Mouse (Mus musculus): ENCODE data around the gene Klhl6. TPM values are rescaled to one million over a fixed set of nuclear protein-coding genes. Genes with fewer than 3 reads are reported as not detected.

Klhl6 gene
- total and polyA plus RNA-seq, 3 experiments: 4.8 to 6.9 TPM; not detected in 1

GRCm38 (mm10) chr16:19975432-19975831, 7.4 kb downstream of the Klhl6 start:
- Histone ChIP-seq H3K79me2 (ENCODE audit: control insufficient read depth, insufficient read depth, low read length, poor library complexity) (peaks cover 6% of the 10 kb centered on the region; the same call in 1 of the 2 replicates), H3K27ac (ENCODE audit: control insufficient read depth, low read depth, low read length) (peak overlapping the region; percentile 17; the same call in 1 of the 2 replicates), H3K36me3 (ENCODE audit: control insufficient read depth in 1 of 2, insufficient read depth in 2 of 2, low read length in 2 of 2) (peaks cover 0 to 52% of the 10 kb centered on the region in 2 experiments; a peak in 2 of 4 replicates), H3K27me3 (ENCODE audit: control insufficient read depth in 1 of 2, insufficient read depth in 2 of 2, low read length in 2 of 2) (no peaks in the 10 kb centered on the region), H3K4me3 (ENCODE audit: control insufficient read depth in 1 of 2, insufficient read depth in 1 of 2, low read depth in 2 of 2, low read length in 2 of 2) (no peak overlapping the region), H3K4me1 (ENCODE audit: control insufficient read depth in 1 of 2, insufficient read depth in 2 of 2, low read length in 2 of 2) (peaks cover 27 to 39% of the 10 kb centered on the region in 2 experiments), H3K9ac (ENCODE audit: control insufficient read depth, low read depth, low read length, poor library complexity, severe bottlenecking) (no peak overlapping the region), H3K9me3 (replicated peaks; ENCODE audit: insufficient read depth, low read length) (no peaks in the 10 kb centered on the region)
- TF ChIP-seq GABPA (IDR thresholded peaks at IDR 0.05; ENCODE audit: low read depth, low read length) (no peak), ETS1 (IDR thresholded peaks at IDR 0.05; ENCODE audit: low read depth, low read length) (no peak), EP300 (IDR thresholded peaks at IDR 0.05; ENCODE audit: low read depth in 1 of 2, low read length in 2 of 2) (0 out of 4 replicates have a peak, but pooled peaks of 1 of the 2 experiments have one; percentile 16)
- peak; percentile 52 for DNase-seq (ENCODE audit: low read depth, low spot score)

- peak; percentile 82 for DNase-seq (ENCODE audit: low read depth, low spot score)
- H3K4me3 ChIP-seq (ENCODE audit: control insufficient read depth in 1 of 2, insufficient read depth in 1 of 2, low read depth in 2 of 2, low read length in 2 of 2): no peak overlapping the region
- TF ChIP-seq MYC (IDR thresholded peaks at IDR 0.05; ENCODE audit: low read depth, low read length): no peak
- no peak for TF ChIP-seq BHLHE40 (IDR thresholded peaks at IDR 0.05; ENCODE audit: borderline replicate concordance, low read depth, low read length)
- TF ChIP-seq EP300 (IDR thresholded peaks at IDR 0.05; ENCODE audit: low read depth in 1 of 2, low read length in 2 of 2): peak; percentile 72 to 78
- no peak for TF ChIP-seq UBTF (IDR thresholded peaks at IDR 0.05; ENCODE audit: borderline replicate concordance, insufficient read depth, low read depth, low read length)
- TF ChIP-seq ETS1 (IDR thresholded peaks at IDR 0.05; ENCODE audit: low read depth, low read length): peak; percentile 88
- no peak for TF ChIP-seq CTCF (IDR thresholded peaks at IDR 0.05 in 2 of 3, conservative IDR thresholded peaks at IDR 0.05 in 1 of 3; ENCODE audit: control insufficient read depth in 1 of 3, insufficient read depth in 1 of 3, low read depth in 2 of 3, low read length in 3 of 3, poor library complexity in 1 of 3, severe bottlenecking in 1 of 3)
- TF ChIP-seq SIN3A (IDR thresholded peaks at IDR 0.05; ENCODE audit: low read length): peak; percentile 41
- TF ChIP-seq E2F4 (IDR thresholded peaks at IDR 0.05; ENCODE audit: borderline replicate concordance, low read depth, low read length): no peak
- peak; percentile 81; the same call in 1 of the 2 replicates for TF ChIP-seq MAFK (IDR thresholded peaks at IDR 0.05; ENCODE audit: borderline replicate concordance, low read depth, low read length)
- no peak for TF ChIP-seq MYB (IDR thresholded peaks at IDR 0.05; ENCODE audit: low read depth, low read length)
- TF ChIP-seq MAZ (IDR thresholded peaks at IDR 0.05; ENCODE audit: low read depth, low read length): no peak
- TF ChIP-seq POLR2A (IDR thresholded peaks at IDR 0.05; ENCODE audit: control insufficient read depth in 1 of 2, insufficient read depth in 1 of 2, low read depth in 1 of 2, low read length in 2 of 2, poor library complexity in 1 of 2): no peak
- TF ChIP-seq RAD21 (IDR thresholded peaks at IDR 0.05; ENCODE audit: low read depth, low read length): no peak
- TF ChIP-seq GATA1 (IDR thresholded peaks at IDR 0.05; ENCODE audit: low read depth, low read length): peak; percentile 79
- TF ChIP-seq TBP (IDR thresholded peaks at IDR 0.05; ENCODE audit: low read depth, low read length): no peak
- TF ChIP-seq TCF12 (IDR thresholded peaks at IDR 0.05; ENCODE audit: low read depth, low read length): peak; percentile 45
- no peak for TF ChIP-seq ELF1 (IDR thresholded peaks at IDR 0.05; ENCODE audit: low read depth, low read length)
- TF ChIP-seq ZMIZ1 (IDR thresholded peaks at IDR 0.05; ENCODE audit: low read depth, low read length): no peak
- no peak for TF ChIP-seq KAT2A (conservative IDR thresholded peaks at IDR 0.05; ENCODE audit: low read depth, low read length)
- TF ChIP-seq MEF2A (IDR thresholded peaks at IDR 0.05; ENCODE audit: extremely low read depth, insufficient replicate concordance, low read depth, low read length, poor library complexity, severe bottlenecking): no peak
- TF ChIP-seq TAL1 (IDR thresholded peaks at IDR 0.05; ENCODE audit: low read length): peak; percentile 31; the same call in 1 of the 2 replicates
- no peak for TF ChIP-seq RCOR1 (IDR thresholded peaks at IDR 0.05; ENCODE audit: low read depth, low read length)
- TF ChIP-seq CHD1 (IDR thresholded peaks at IDR 0.05; ENCODE audit: low read depth, low read length): no peak
- TF ChIP-seq MXI1 (IDR thresholded peaks at IDR 0.05; ENCODE audit: low read depth, low read length): 0 out of 2 replicates have a peak, but pooled peaks have one; percentile 42
- TF ChIP-seq HCFC1 (IDR thresholded peaks at IDR 0.05; ENCODE audit: low read depth, low read length): no peak
- no peak for TF ChIP-seq USF1 (IDR thresholded peaks at IDR 0.05; ENCODE audit: low read depth, low read length)
- no peak for TF ChIP-seq NELFE (IDR thresholded peaks at IDR 0.05; ENCODE audit: low read depth, low read length)
- no peak for TF ChIP-seq ZC3H11A (IDR thresholded peaks at IDR 0.05; ENCODE audit: low read depth, low read length)
- TF ChIP-seq POLR2AphosphoS2 (IDR thresholded peaks at IDR 0.05; ENCODE audit: low read length): no peak
- TF ChIP-seq JUND (IDR thresholded peaks at IDR 0.05; ENCODE audit: low read depth, low read length): peak; percentile 55; the same call in 1 of the 2 replicates
- no peak for TF ChIP-seq MAX (IDR thresholded peaks at IDR 0.05; ENCODE audit: low read length)
- no peaks in the 10 kb centered on the region for H3K27me3 ChIP-seq (ENCODE audit: control insufficient read depth in 1 of 2, insufficient read depth in 2 of 2, low read length in 2 of 2)
- H3K9ac ChIP-seq (ENCODE audit: control insufficient read depth, low read depth, low read length, poor library complexity, severe bottlenecking): no peak overlapping the region
- H3K9me3 ChIP-seq (replicated peaks; ENCODE audit: insufficient read depth, low read length): no peaks in the 10 kb centered on the region
- H3K36me3 ChIP-seq (ENCODE audit: control insufficient read depth in 1 of 2, insufficient read depth in 2 of 2, low read length in 2 of 2): peaks cover 0 to 48% of the 10 kb centered on the region in 2 experiments; a peak in 2 of 4 replicates
- peaks cover 2% of the 10 kb centered on the region; the same call in 1 of the 2 replicates for H3K79me2 ChIP-seq (ENCODE audit: control insufficient read depth, insufficient read depth, low read length, poor library complexity)
- H3K27ac ChIP-seq (ENCODE audit: control insufficient read depth, low read depth, low read length): peak overlapping the region; percentile 74
- H3K4me1 ChIP-seq (ENCODE audit: control insufficient read depth in 1 of 2, insufficient read depth in 2 of 2, low read length in 2 of 2): peaks cover 32 to 43% of the 10 kb centered on the region in 2 experiments
Observed at GRCm38 (mm10) chr16:19973480-19973879, 9.4 kb downstream of the Klhl6 start.
